Mouse (Mus musculus) heart, embryonic 15.5 days (tissue): ENCODE measurements at regions not wholly inside any gene's neighbourhood (a gene's known extent, or its start where the extent isn't known, plus 50 kb on each side); places are given as distances from the start of the nearest gene placed in this dataset.

Experiments used
- ATAC-seq: fragments of 200-750 bp; cut with Nextera tagmentation; replicated peaks from 2 replicates; pipeline ENCODE4 v1.8.0; 2017; ENCODE audit warnings: low read depth, moderate TSS enrichment; ENCODE audit not compliant: insufficient number of reproducible peaks, insufficient read depth, low FRiP score
- H3K27ac ChIP-seq: fragments of 300-500 bp; sonication (generic); 2 replicates; pipeline ENCODE4 v1.5.1; 2015; ENCODE audit warnings: mild to moderate bottlenecking, inconsistent platforms
- H3K27me3 ChIP-seq: fragments of 300-500 bp; sonication (generic); 2 replicates; pipeline ENCODE4 v1.6.1; 2015; ENCODE audit warnings: inconsistent platforms
- H3K36me3 ChIP-seq: fragments of 300-500 bp; sonication (generic); 2 replicates; pipeline ENCODE4 v1.6.1; 2015; ENCODE audit warnings: mild to moderate bottlenecking, inconsistent platforms
- H3K4me1 ChIP-seq: fragments of 300-500 bp; sonication (generic); replicated peaks from 2 replicates; pipeline ENCODE4 v1.6.1; 2015; ENCODE audit warnings: inconsistent platforms
- H3K4me2 ChIP-seq: fragments of 300-500 bp; sonication (generic); 2 replicates; pipeline ENCODE4 v1.6.1; 2015; ENCODE audit warnings: inconsistent platforms, mild to moderate bottlenecking, moderate library complexity
- H3K4me3 ChIP-seq: fragments of 300-500 bp; sonication (generic); 2 replicates; pipeline ENCODE4 v1.5.1; 2015; ENCODE audit warnings: mild to moderate bottlenecking, inconsistent platforms
- H3K9ac ChIP-seq: fragments of 300-500 bp; sonication (generic); 2 replicates; pipeline ENCODE4 v1.6.1; 2015; ENCODE audit warnings: mild to moderate bottlenecking, inconsistent platforms
- H3K9me3 ChIP-seq: fragments of 300-500 bp; sonication (generic); replicated peaks from 2 replicates; pipeline ENCODE4 v1.6.1; 2016; ENCODE audit warnings: inconsistent platforms
- WGBS: fragments of 180-500 bp; shearing (Covaris S2); methylation state at CpG from one replicate; pipeline ENCODE4 v1.1.7; 2015; ENCODE audit warnings: mixed read lengths; 5-methylcytosine and 5-hydroxymethylcytosine counted together

DNA sequence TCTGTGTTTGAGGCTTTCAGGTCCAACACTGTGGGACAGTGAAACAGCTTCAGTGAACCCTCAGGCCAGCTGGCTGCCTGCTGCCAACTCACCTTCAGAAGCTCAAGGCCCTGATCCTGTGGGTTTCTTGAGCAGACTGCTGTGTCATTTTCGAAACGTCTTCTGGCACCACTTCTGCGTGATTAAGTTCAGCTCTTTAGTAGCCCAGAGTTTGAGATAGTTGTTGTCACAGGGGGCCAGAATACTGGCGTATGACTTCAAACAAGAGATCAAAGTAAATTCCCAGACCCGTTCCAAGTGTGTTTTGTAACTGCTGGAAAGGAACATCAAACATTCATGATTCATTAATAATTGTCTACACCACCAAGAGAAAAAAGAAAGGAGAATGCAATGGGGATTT lies 236.9 kb downstream of the Snx13 start:
- Histone ChIP-seq H3K36me3 (no peaks in the 10 kb centered on the region), H3K4me2 (no peak overlapping the region), H3K27ac (no peak overlapping the region), H3K27me3 (no peaks in the 10 kb centered on the region), H3K9ac (no peak overlapping the region), H3K9me3 (no peaks in the 10 kb centered on the region), H3K4me1 (no peaks in the 10 kb centered on the region), H3K4me3 (no peak overlapping the region)
- ATAC-seq = no peak
- 49% methylated on average over 5 of the region's 5 CpGs for WGBS

DNA sequence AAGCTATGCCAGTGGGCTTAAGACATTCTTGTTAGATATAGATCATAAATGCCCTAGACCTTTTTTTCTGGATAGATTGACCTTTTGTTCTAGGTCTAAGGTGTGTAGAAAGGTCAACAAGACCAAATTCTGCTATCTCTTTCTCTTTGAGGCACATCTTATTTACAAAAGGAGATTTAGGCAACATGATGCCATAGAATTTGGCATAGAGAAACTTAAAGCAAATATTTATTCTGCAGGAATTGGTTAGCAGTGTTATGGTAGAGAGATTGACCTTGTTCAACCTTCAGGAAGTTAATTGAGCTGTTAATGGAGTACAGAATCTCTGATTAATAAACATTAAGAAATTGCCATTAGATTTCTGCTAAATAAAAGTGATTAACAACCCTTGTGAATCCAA lies 236.4 kb downstream of the Snx13 start:
- no peak overlapping the region for H3K4me3 ChIP-seq
- no peak overlapping the region for H3K9ac ChIP-seq

DNA sequence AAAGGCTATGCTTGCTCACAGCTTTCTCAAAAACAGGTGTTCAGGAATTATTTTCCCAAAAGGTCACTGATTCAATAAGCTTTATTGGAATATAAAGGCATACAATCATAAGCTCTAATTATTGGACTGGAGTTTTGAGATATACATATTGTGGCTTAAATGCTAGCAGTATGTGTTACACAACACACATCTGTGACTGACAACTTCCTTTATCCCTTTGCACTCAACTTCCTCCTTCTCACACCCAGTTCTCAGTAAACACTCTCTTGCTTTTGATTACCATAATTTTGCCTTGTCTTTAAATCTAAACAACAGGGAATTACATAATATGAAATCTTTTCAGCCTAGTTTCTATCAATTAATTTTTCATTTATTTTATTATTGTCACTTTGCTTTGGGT lies 222.5 kb downstream of the Snx13 start:
- Histone ChIP-seq H3K27ac (no peak overlapping the region), H3K4me1 (no peaks in the 10 kb centered on the region), H3K9me3 (no peaks in the 10 kb centered on the region), H3K4me3 (no peak overlapping the region), H3K36me3 (no peaks in the 10 kb centered on the region), H3K27me3 (no peaks in the 10 kb centered on the region), H3K4me2 (no peak overlapping the region), H3K9ac (no peak overlapping the region)
- ATAC-seq = no peak

More for the DNA sequence above, 236.4 kb downstream of the Snx13 start:
- Histone ChIP-seq H3K27ac (no peak overlapping the region), H3K4me2 (no peak overlapping the region), H3K27me3 (no peaks in the 10 kb centered on the region), H3K9me3 (no peaks in the 10 kb centered on the region), H3K4me1 (no peaks in the 10 kb centered on the region), H3K36me3 (no peaks in the 10 kb centered on the region)
- no peak for ATAC-seq

GRCm38 (mm10) chr12:35268006-35268405 lies 221.0 kb downstream of the Snx13 start:
- Histone ChIP-seq H3K4me3 (no peak overlapping the region), H3K4me1 (no peaks in the 10 kb centered on the region), H3K9ac (no peak overlapping the region), H3K4me2 (no peak overlapping the region), H3K27me3 (no peaks in the 10 kb centered on the region), H3K27ac (no peak overlapping the region), H3K9me3 (no peaks in the 10 kb centered on the region), H3K36me3 (no peaks in the 10 kb centered on the region)
- no peak for ATAC-seq
- 58% methylated on average over 2 of the region's 2 CpGs for WGBS

- Histone ChIP-seq H3K27ac (no peak overlapping the region), H3K9me3 (no peaks in the 10 kb centered on the region), H3K4me3 (no peak overlapping the region), H3K36me3 (no peaks in the 10 kb centered on the region), H3K27me3 (no peaks in the 10 kb centered on the region), H3K9ac (no peak overlapping the region), H3K4me1 (no peaks in the 10 kb centered on the region), H3K4me2 (no peak overlapping the region)
- ATAC-seq = no peak
- 49% methylated on average over 6 of the region's 6 CpGs for whole genome bisulfite sequencing
Observed at GRCm38 (mm10) chr12:35267023-35267654, 220.2 kb downstream of the Snx13 start.

- Histone ChIP-seq H3K9me3 (no peaks in the 10 kb centered on the region), H3K27me3 (no peaks in the 10 kb centered on the region), H3K4me2 (no peak overlapping the region), H3K36me3 (no peaks in the 10 kb centered on the region), H3K27ac (no peak overlapping the region), H3K4me3 (no peak overlapping the region), H3K4me1 (no peaks in the 10 kb centered on the region), H3K9ac (no peak overlapping the region)
- no peak for ATAC-seq
Observed at GRCm38 (mm10) chr12:35259781-35260180, 212.8 kb downstream of the Snx13 start.

DNA sequence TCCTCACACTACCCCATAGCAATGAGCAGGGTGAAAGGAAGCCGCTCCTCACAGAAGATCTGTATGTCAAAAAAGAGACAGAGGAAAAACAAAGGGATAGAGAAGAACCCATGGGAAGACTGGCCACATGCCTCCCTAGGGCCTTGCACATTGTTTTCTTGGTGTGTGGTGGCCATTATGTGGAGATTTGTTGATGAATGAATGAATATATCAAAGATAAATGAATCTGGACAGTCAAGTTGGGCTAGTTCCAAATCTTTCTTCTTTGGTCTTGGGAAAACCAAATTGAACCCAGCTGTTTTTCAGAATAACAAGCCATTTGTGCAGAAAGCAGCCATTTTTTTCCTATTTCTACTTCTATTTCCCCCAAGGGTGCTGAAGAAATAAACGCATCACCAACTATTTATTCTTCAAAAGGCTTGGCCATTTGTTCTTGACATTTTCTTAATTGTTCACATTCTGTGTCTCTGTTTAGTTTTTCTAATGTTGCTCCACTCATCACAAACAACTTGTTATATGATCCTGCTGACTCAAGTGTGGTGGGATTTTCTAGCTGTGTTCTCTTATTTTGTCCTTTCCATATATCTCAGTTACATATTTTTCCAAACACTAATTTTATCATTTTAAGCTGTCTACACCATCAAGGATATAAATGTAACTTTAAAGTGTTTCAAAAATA lies 208.9 kb downstream of the Snx13 start:
- no peak overlapping the region for H3K4me3 ChIP-seq
- WGBS = 79% methylated on average over 2 of the region's 2 CpGs
- H3K4me2 ChIP-seq = no peak overlapping the region
- no peak overlapping the region for H3K27ac ChIP-seq
- H3K4me1 ChIP-seq = no peaks in the 10 kb centered on the region
- no peaks in the 10 kb centered on the region for H3K36me3 ChIP-seq
- ATAC-seq = no peak
- no peaks in the 10 kb centered on the region for H3K27me3 ChIP-seq
- H3K9ac ChIP-seq = no peak overlapping the region
- no peaks in the 10 kb centered on the region for H3K9me3 ChIP-seq

GRCm38 (mm10) chr12:35248476-35248875 lies 201.5 kb downstream of the Snx13 start:
- H3K4me1 ChIP-seq = no peaks in the 10 kb centered on the region
- no peak overlapping the region for H3K9ac ChIP-seq
- H3K27ac ChIP-seq = no peak overlapping the region
- no peak for ATAC-seq
- 73% methylated on average over 5 of the region's 5 CpGs for WGBS
- H3K4me2 ChIP-seq = no peak overlapping the region
- no peak overlapping the region for H3K4me3 ChIP-seq
- H3K9me3 ChIP-seq = no peaks in the 10 kb centered on the region
- no peaks in the 10 kb centered on the region for H3K36me3 ChIP-seq
- H3K27me3 ChIP-seq = no peaks in the 10 kb centered on the region

DNA sequence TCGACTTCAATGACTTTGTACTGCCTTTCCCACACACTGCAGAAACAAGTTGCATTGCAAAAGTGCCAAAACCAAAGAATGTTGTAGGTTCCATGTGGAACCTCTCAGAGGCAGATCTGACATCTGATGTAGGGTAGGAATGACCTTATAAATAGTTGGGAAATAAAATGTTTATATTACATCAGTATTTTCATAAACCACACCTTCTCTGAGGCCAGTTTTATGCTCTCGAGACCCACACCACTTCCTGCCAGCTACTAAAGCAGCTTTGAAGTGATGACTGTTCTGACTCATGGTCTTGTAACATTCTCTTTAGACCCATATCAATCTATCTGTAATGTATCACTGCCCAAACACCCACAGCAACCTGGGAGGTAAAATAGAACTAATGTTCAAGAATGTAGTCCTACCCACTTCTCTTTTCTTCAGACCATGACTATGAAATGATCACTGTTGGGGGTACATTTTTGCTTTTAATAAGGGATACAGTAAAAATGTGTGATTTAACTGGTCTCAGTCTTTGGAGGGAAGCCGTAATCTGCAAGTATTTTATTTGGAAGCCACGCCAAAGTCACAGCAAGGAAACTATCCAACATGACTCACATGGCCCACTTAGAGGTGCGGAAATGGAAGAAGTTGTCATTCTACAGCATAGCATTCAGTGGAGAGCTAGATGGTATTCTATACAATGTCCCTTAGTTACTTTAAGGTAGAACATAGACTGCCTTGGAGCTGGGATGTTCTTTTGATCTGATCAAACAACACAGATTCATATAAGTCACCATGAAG lies 199.4 kb downstream of the Snx13 start:
- no peaks in the 10 kb centered on the region for H3K36me3 ChIP-seq

GRCm38 (mm10) chr12:35232322-35232673 lies 185.3 kb downstream of the Snx13 start:
- Histone ChIP-seq H3K4me2 (no peak overlapping the region), H3K4me3 (no peak overlapping the region), H3K36me3 (no peaks in the 10 kb centered on the region), H3K9me3 (no peaks in the 10 kb centered on the region), H3K27me3 (no peaks in the 10 kb centered on the region), H3K9ac (no peak overlapping the region), H3K27ac (no peak overlapping the region), H3K4me1 (no peaks in the 10 kb centered on the region)
- ATAC-seq = no peak
- WGBS = 72% methylated on average over 2 of the region's 2 CpGs

More for the DNA sequence above, 199.4 kb downstream of the Snx13 start:
- no peak overlapping the region for H3K9ac ChIP-seq
- H3K4me3 ChIP-seq = no peak overlapping the region
- WGBS = 59% methylated on average over 5 of the region's 5 CpGs
- H3K27me3 ChIP-seq = no peaks in the 10 kb centered on the region
- no peak overlapping the region for H3K4me2 ChIP-seq
- H3K9me3 ChIP-seq = no peaks in the 10 kb centered on the region
- H3K4me1 ChIP-seq = no peaks in the 10 kb centered on the region
- no peak for ATAC-seq
- no peak overlapping the region for H3K27ac ChIP-seq

DNA sequence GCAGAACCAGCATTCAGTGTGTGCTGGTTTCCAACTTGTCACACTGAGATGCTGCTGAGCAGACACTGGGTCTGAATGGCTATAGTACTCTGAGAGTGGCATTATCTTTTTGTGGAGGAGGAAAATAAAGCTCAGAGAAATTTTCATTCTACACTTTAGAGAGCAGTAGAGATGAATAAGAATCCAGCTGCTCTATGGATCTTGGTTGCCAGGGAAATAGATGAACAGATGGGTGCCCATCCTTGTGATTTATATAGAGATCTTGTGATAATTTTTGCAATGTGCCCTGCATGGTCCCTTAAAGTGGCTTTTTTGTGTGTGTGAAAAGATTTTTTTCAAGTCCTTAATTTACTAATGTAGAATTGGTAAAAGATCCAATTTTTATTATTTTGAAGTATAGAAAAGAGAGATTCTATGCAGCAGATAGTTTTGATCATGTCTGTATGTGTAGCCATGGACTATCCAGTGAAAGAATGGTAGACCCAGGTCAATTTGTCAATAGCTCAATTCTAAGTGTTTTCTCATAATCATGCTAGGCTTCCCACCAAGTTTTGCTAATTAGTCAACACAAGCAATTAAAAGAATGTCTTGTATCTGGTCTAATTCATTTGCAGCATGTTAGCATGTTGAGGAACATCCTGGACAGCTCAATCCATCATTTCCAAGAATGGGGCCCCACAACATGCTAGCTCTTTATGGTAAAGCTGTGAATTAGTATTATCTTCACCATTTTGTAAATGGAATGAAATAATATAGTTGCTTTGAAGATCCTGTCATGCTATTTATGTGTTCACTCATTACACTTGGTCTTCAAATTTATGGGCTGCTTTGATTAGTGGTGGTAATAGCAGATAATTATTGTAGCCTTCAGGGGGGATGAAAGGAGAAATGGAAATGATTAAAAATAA lies 184.7 kb downstream of the Snx13 start:
- no peak for ATAC-seq
- Histone ChIP-seq H3K4me2 (no peak overlapping the region), H3K9ac (no peak overlapping the region), H3K4me1 (no peaks in the 10 kb centered on the region), H3K27ac (no peak overlapping the region), H3K4me3 (no peak overlapping the region), H3K27me3 (no peaks in the 10 kb centered on the region), H3K9me3 (no peaks in the 10 kb centered on the region), H3K36me3 (no peaks in the 10 kb centered on the region)
